Mouse (Mus musculus) common myeloid progenitor, adult 5-6 weeks (primary cell): Measurements from ENCODE around the gene Ugp2. TPM values are rescaled to one million over a fixed set of nuclear protein-coding genes. Genes with fewer than 3 reads are reported as not detected.

Experiments
- total RNA-seq: library from RNA; stranded (forward); fragments of 200-1000, 187-1606 nt; gene quantifications from 2 replicates; pipeline ENCODE4 v1.2.3, GENCODE M21; 2017

Gene Ugp2
- total RNA-seq, 1 experiment from 2014 or later: 37.9 TPM

Other genes starting within 250 kb of the Ugp2 start
- 45.4 and 60.2 TPM in 2 replicates for gene Vps54, start 131.9 kb downstream of the Ugp2 start, total RNA-seq
- 14.1 and 22.2 TPM in 2 replicates for gene Wdpcp, start 201.0 kb upstream of the Ugp2 start, total RNA-seq
- 114 and 131 TPM in 2 replicates for gene Mdh1, start 201.2 kb upstream of the Ugp2 start, total RNA-seq